Mouse (Mus musculus) lung, postnatal 25 days (tissue): Measurements from ENCODE around the gene Slc24a5.
"Not testable (repeated sequence)": the region's sequence is repeated elsewhere in the genome, so short reads cannot be mapped to it uniquely, and the experiment has no call there.

Experiments
- DNase-seq: peaks from one replicate; pipeline ENCODE4 v3.0.0; 2022; ENCODE audit warnings: low spot score

The Slc24a5 gene

GRCm38 (mm10) chr2:125067894-125068293 is at the start of gene Slc24a5:
Gene Slc24a5, plus strand, starts transcription at chr2:125068124.
- DNase-seq, result no peak

DNA sequence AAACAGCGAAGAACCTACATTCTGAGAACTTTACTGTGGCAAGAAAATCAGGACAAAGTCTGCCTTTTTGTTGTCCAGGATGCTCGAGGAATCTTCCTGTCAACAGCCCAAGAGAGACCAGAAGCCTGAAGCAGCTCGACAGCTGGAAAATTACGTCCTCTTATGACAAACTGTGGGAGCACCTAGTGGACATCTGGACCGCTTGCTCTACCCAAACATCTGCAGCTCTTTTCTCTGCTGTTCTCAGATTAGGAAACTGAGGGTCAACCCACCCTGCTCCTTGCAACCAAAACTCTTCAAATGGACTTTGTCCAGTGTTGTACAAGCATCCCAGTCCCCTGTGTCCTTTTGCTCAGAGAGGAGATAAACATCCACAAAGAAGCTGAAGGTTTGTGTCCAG is 43.5 kb upstream of the Slc24a5 start:
- peak; percentile 9 for DNase-seq

- DNase-seq, result no peak
These were observed 41.4 kb upstream of the Slc24a5 start for GRCm38 (mm10) chr2:125026358-125027000.

- DNase-seq, result peak; percentile 18
These were observed 37.3 kb upstream of the Slc24a5 start for GRCm38 (mm10) chr2:125030591-125030990.

GRCm38 (mm10) chr2:125031111-125031510 is 36.8 kb upstream of the Slc24a5 start:
- DNase-seq, result peak; percentile 62

DNA sequence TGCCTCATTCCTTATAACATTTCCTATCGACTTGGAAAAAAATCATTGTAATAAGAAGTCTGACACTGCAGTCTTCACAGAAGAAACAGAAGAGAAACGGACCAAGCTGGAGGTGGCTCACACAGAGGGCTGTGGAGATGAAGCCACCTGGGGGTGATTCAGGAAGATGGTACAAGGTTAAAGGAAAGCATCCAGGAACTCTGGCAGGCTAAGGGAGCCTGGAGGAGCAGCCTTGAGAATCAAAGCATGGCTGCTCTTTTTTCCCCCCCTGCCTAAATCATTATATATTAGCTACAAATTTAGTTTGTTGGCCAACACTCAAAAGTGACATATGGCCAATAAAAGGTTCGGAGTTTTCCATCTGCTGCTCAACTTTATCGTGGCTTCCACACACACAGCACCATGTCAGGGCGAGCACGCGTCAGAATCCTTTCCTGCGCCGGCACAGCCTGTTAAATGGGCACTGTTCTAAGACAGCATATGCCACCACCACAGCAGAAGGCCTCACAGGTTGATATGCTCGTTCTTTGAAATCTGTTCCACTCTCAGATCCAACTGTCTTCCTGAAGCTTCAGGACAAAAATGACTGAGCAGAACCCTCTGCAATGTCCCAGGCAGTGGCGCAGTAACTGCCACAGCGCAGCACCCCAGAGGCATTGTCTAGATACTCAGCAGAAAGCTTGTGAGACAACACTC is 36.2 kb upstream of the Slc24a5 start:
- DNase-seq, result no peak

GRCm38 (mm10) chr2:125032258-125032973 is 35.5 kb upstream of the Slc24a5 start:
- DNase-seq, result no peak

GRCm38 (mm10) chr2:125033042-125033743 is 34.7 kb upstream of the Slc24a5 start:
- no peak for DNase-seq

GRCm38 (mm10) chr2:125055316-125055903 is 12.5 kb upstream of the Slc24a5 start:
- DNase-seq, result no peak

GRCm38 (mm10) chr2:125057250-125057815 is 10.6 kb upstream of the Slc24a5 start:
- no peak for DNase-seq

- DNase-seq, result no peak
These were observed 6.5 kb upstream of the Slc24a5 start for GRCm38 (mm10) chr2:125061451-125061850.

DNA sequence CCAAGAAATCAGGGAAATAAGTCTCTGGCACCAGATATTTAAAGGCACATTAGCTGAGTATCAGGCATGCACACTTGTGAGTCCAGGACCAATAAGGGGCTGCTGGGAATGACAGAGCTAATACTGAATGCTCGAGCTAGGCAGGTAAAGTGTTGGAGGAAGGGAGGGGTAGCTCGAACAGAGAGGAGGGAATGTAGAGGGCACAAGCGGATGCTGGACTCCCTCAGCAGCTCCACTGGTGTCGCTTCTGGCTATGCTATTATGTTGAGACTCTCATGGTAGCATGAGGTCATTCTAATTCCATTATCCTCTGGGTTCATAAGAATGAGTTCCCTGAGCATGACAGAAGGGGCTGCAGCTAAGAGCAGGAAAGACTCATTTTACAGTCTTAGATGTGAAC is 5.0 kb upstream of the Slc24a5 start:
- no peak for DNase-seq

DNA sequence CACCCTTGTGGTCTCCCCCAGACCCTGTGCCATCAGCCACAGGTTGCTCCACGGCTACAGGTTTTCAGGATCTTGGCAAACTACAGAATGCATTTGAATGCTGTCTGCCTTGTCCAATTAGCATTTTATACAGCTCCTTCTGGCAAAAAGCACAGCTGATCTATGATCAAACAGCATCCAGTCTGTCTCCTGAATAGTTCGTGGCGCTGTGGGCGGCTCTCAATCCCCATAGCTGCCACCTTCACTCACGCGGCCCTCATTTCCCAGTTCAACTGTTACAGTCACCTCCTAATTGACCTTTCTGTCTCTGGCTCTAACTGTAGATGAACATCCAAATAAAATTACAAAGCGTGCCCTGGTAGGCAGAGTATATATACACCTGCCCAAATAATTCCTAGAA is 551 bp upstream of the Slc24a5 start:
- DNase-seq, result no peak

DNA sequence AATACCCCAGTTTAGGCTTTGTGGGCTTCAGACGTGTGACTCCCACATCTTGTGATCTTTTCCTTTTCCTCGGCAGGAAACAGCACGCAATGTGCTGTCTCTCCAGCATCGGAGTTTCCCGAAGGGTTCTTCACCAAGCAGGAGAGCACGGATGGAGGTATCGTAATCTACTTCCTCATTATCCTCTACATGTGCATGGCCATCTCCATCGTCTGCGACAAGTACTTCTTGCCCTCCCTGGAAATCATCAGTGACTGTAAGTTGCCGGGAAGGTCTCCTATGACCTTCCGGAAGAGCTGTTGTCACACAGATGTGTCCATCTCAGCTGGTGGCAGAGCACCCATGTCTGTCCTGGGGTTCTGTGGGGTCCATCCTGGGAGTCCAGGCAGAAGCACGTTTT is 772 bp downstream of the Slc24a5 start:
- DNase-seq, result no peak

- no peak for DNase-seq
These were observed 5.3 kb downstream of the Slc24a5 start for GRCm38 (mm10) chr2:125073056-125073780.

GRCm38 (mm10) chr2:125083879-125084278 is 16.0 kb downstream of the Slc24a5 start:
- DNase-seq, result no peak

GRCm38 (mm10) chr2:125088757-125089156 is 20.8 kb downstream of the Slc24a5 start:
- no peak for DNase-seq

DNA sequence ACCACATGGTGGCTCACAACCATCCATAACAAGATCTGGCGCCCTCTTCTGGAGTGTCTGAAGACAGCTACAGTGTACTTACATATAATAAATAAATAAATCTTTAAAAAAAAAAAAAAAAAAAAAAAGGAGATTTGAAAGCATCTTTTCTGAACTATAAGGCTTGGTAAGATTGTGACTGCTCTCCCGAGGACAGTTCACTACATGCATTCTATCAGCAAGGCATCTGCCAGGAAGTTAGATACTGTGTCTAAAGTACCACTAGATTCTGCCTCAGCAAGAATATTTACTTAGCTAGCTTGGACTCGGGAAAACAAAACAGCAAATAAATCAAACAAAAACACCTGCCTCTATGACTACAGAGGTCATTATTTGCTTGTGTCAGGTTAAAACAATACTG is 24.2 kb downstream of the Slc24a5 start:
- not testable (repeated sequence) for DNase-seq

DNA sequence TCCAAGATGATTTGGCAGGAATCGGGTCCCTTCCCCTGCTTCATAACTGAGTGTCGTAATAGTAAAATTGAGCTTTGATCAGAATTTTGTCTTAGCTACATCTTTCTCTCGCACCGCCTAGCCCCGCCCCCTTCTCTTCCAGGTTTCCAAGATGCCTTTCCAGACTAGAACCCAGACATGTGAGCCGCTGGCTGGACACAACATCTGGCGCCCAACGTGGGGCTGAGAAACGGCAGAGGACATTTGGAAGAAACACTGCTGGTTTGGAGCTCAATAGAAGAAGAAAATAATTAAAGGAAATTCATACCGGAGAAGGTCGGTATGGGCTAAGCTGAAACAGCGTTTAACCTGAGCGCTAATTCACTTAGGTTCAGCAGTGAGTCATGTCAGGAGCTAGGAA is 36.6 kb downstream of the Slc24a5 start:
- not testable (repeated sequence) for DNase-seq

DNA sequence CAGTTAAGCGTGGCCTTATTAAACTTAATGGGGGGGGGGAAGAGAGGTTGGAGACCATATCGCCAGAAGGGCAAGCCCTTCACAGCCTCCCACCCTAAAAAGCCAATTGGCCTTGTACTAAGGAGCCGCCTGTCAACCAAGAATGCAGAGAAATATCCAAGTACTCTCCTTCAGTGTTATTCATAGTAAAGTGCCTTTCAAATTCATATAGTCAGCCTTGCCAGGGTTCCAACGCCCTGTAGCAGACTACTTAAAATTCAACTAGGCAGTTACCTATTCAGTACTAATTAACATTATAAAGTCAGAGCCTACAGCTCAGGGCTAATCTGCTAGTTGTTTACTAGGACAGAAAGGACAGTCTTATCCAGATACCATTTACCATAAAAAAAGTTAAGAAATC is 38.6 kb downstream of the Slc24a5 start:
- DNase-seq, result not testable (repeated sequence)
